Mouse (Mus musculus) intestine, embryonic 16.5 days (tissue): ENCODE measurements around the gene Kcnq1. TPM values are rescaled to one million over a fixed set of nuclear protein-coding genes. Genes with fewer than 3 reads are reported as not detected.
A peak's percentile ranks its signal among the peaks of the same experiment; 100 is the strongest.

ENCODE experiments used
- ATAC-seq: fragments of 200-750 bp; cut with Nextera tagmentation; 2 replicates; pipeline ENCODE4 v1.8.0; 2017; ENCODE audit warnings: moderate TSS enrichment, moderate library complexity
- H3K27ac ChIP-seq: fragments of 300-500 bp; sonication (generic); 2 replicates; pipeline ENCODE4 v1.5.1; 2014; ENCODE audit warnings: mild to moderate bottlenecking, low read length
- H3K27me3 ChIP-seq: fragments of 300-500 bp; sonication (generic); replicated peaks from 2 replicates; pipeline ENCODE4 v1.6.1; 2014; ENCODE audit warnings: low read length, control low read depth, mixed read lengths; ENCODE audit not compliant: control insufficient read depth, insufficient read depth
- H3K36me3 ChIP-seq: fragments of 300-500 bp; sonication (generic); 2 replicates; pipeline ENCODE4 v1.6.1; 2014; ENCODE audit warnings: low read length, control low read depth; ENCODE audit not compliant: control insufficient read depth, insufficient read depth
- H3K4me1 ChIP-seq: fragments of 300-500 bp; sonication (generic); 2 replicates; pipeline ENCODE4 v1.6.1; 2014; ENCODE audit warnings: low read length, control low read depth, mixed read lengths; ENCODE audit not compliant: control insufficient read depth, insufficient read depth
- H3K4me2 ChIP-seq: fragments of 300-500 bp; sonication (generic); 2 replicates; pipeline ENCODE4 v1.6.1; 2014; ENCODE audit warnings: low read depth, low read length, control low read depth
- H3K4me3 ChIP-seq: fragments of 300-500 bp; sonication (generic); 2 replicates; pipeline ENCODE4 v1.5.1; 2014; ENCODE audit warnings: mild to moderate bottlenecking, low read length
- H3K9ac ChIP-seq: fragments of 300-500 bp; sonication (generic); 2 replicates; pipeline ENCODE4 v1.6.1; 2014; ENCODE audit warnings: low read depth, low read length
- H3K9me3 ChIP-seq: fragments of 300-500 bp; sonication (generic); 2 replicates; pipeline ENCODE4 v1.6.1; 2016; ENCODE audit warnings: low read length, control low read depth; ENCODE audit not compliant: control insufficient read depth
- WGBS: fragments of 180-500 bp; shearing (Covaris S2); extraction: QIAGEN DNeasy Blood & Tissue Kit; methylation state at CpG from one replicate; pipeline ENCODE4 v1.1.7; 2014; 5-methylcytosine and 5-hydroxymethylcytosine counted together
- polyA plus RNA-seq: library from polyadenylated mRNA; unstranded; fragments of >200 nt; fragmentation: Nextera tagmentation; extraction: Ambion mirVana; gene quantifications from 2 replicates; pipeline ENCODE4 v1.2.1, GENCODE M21; 2015

The Kcnq1 gene
- polyA plus RNA-seq, 1 experiment from 2014 or later, result 9.7 TPM

DNA sequence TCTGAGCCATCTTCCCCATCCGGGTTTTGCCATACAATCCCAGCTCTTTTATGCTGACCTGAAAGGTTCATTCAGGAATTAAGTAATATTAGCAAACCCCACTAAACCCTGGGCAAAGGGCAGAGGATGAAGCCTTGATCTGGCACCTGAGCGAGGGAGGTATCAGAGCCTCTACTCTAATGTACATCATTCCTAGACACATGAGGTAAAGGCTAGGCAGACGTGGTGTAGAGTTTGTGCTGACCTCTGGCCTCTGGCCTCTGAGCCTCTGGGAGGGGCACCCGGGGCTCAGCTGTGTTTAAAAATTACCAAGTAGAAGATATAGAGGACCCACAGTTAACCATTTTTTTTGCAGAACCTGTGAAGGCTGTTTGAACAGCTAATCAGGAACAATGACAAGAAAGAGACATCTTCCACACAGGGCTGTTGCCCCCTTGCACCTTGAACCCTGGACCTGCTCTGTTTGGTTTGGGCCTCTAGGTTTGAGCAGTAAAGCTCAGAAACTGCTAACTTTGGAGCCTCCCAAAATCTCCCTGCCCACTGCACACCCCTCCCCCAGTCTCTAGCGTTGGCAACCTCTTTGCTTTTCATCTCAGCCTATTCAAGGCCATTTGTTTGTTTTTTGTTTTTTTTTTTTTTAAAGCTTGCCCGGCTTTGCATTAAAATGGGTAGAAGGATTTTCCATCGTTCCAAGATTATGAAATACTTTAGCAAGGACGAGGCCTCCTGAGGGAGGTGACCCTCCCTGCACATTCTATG is 180.5 kb downstream of the Kcnq1 start:
- H3K4me1 ChIP-seq, result peaks cover 71% of the 10 kb centered on the region
- peak overlapping the region; percentile 56; the same call in 1 of the 2 replicates for H3K27ac ChIP-seq
- no peaks in the 10 kb centered on the region for H3K9me3 ChIP-seq
- H3K9ac ChIP-seq, result no peak overlapping the region
- peak; percentile 70 for ATAC-seq
- no peak overlapping the region for H3K4me3 ChIP-seq
- peaks cover 8% of the 10 kb centered on the region; the same call in 1 of the 2 replicates for H3K36me3 ChIP-seq
- WGBS, result 36% methylated on average over 8 of the region's 8 CpGs
- peak overlapping the region; percentile 17; the same call in 1 of the 2 replicates for H3K4me2 ChIP-seq
- no peaks in the 10 kb centered on the region for H3K27me3 ChIP-seq

DNA sequence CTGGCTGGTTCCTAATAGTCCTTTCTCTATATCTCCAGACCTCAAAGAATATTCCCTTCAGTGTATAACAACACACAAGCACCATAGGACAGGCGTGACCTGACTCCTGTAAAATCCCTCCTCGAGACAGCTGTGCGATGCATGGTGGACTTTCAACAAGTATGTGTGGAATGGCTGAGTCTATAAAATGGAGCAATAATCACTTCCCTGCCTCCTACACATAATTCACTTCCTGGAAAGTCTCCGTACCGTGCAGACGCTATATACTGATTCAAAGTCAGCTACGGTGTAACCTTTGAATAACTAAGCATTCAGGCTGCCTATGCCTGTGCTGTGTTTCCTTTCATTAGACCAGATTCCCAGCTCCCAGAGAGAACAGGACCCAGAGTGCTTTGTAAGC is 182.0 kb downstream of the Kcnq1 start:
- ATAC-seq, result peak; percentile 61
- Histone ChIP-seq H3K9me3 (no peaks in the 10 kb centered on the region), H3K4me3 (no peak overlapping the region), H3K27ac (peak overlapping the region; percentile 56), H3K36me3 (peaks cover 5% of the 10 kb centered on the region; the same call in 1 of the 2 replicates), H3K27me3 (no peaks in the 10 kb centered on the region), H3K9ac (no peak overlapping the region), H3K4me2 (no peak overlapping the region), H3K4me1 (peaks cover 72% of the 10 kb centered on the region)
- WGBS, result 46% methylated on average over 7 of the region's 7 CpGs

DNA sequence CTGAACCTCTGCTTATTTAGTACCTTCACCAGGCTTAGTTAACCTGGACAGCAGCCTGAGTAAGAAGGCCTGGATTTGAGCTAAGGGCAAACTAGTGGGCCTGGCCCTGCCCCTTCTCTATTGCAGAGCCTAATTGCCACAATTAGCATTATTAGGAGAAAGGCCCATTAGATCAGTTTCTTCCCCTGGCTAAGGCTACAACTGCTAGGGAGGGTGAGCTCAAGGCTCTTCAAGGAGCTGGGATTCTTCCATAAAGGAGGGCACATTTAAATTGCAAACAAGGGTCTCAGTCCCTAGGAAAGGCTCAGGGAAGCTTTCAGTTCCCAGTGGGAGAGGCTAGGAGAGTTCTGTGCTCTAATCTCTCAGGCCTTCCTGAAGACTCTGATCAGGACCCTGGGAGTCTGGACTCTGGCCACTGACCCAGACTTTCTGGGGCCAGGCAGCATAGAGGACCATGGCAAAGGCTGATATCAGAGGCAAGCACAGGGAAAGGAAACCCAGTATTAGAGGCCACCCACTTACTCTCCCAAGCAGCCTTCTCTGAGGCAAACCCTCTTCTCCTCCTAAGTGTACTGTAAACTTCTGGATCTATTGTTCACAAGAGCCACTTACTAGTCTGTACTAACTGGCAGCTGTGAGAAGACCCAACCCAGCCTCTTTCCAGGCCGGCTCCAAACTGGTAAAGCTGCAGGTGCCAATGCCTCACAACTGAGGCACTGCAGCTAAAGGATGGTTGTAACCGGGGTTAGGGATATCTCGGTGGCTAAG is 183.1 kb downstream of the Kcnq1 start:
- 77% methylated on average over 3 of the region's 3 CpGs for WGBS
- Histone ChIP-seq H3K4me3 (no peak overlapping the region), H3K27ac (peak overlapping the region; percentile 70), H3K9ac (peak overlapping the region; percentile 10; the same call in 1 of the 2 replicates), H3K4me1 (peaks cover 65% of the 10 kb centered on the region), H3K4me2 (no peak overlapping the region), H3K36me3 (0 out of 2 replicates have a peak, but pooled peaks cover 5% of the 10 kb centered on the region), H3K27me3 (no peaks in the 10 kb centered on the region), H3K9me3 (no peaks in the 10 kb centered on the region)
- ATAC-seq, result peak; percentile 47

DNA sequence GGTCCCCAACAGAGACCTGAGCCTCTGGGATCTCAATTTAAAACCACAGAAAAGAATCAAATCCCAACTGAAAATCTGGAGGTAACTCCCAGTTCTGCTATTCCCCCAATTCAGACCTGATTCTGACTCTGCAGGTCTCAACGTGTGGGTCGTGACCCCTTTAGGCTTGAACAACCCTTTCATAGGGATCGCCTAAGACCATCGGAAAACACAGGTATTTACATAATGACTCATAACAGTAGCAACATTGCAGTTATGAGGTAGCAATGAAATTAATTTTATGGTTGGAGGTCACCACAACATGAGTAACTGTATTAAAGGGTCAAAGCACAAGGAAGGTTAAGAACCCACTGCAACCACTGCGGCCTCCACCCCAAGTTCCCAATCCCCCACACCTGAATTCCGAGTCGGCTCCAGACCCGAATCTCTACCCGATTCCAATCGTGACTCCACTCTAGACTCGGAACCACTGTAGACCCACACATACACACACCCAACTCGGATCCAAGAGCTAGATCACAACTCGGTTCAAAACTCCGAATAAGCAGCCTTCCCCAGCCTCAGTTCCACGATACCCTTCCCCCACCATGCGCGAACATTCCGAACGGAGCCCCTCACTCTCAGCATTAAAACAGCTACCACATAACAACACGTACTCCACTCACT is 188.7 kb downstream of the Kcnq1 start:
- Histone ChIP-seq H3K27me3 (no peaks in the 10 kb centered on the region), H3K36me3 (0 out of 2 replicates have a peak, but pooled peaks cover 8% of the 10 kb centered on the region), H3K4me3 (peak overlapping the region; percentile 65), H3K4me2 (peak overlapping the region; percentile 48), H3K4me1 (peaks cover 22% of the 10 kb centered on the region), H3K9me3 (peaks cover 6% of the 10 kb centered on the region; the same call in 1 of the 2 replicates), H3K27ac (peak overlapping the region; percentile 83; the same call in 1 of the 2 replicates), H3K9ac (peak overlapping the region; percentile 76)
- ATAC-seq, result no peak
- whole genome bisulfite sequencing, result 44% methylated on average over 20 of the region's 20 CpGs

DNA sequence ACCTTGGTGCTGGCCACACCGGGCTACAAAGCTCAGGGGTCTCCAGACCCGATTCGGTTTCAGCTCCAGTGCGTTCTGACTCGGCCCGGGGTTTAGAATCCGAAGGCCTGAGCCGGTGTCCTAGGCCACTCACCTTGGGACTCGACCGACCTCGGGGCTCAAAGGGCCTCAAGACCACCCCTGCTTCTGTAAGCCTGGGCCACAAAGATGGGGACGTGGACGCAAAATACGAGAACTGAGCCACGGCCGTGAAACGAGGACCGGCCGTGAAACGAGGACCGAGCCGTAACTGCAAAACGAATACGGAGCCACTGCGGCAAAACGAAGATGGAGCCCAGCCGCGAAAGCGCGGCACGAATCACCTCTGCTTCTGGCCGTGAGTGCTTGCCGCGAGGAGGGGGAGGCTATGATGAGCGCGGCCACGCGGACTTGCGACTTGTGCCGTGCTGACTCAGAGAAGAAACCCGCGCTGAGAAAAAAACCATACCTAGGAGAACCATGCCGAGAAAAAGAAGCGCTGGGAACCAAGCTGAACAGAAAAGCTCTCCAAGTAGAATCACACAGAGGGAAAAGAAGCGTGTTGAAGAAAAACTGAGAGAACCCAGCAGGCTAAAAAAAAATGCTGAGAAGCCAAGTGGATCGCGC is 189.3 kb downstream of the Kcnq1 start:
- peak overlapping the region; percentile 83 for H3K27ac ChIP-seq
- H3K36me3 ChIP-seq, result 0 out of 2 replicates have a peak, but pooled peaks cover 8% of the 10 kb centered on the region
- H3K9ac ChIP-seq, result peak overlapping the region; percentile 76
- peak overlapping the region; percentile 65 for H3K4me3 ChIP-seq
- ATAC-seq, result no peak
- H3K4me1 ChIP-seq, result peaks cover 24% of the 10 kb centered on the region
- H3K9me3 ChIP-seq, result peaks cover 6% of the 10 kb centered on the region; the same call in 1 of the 2 replicates
- 53% methylated on average over 47 of the region's 47 CpGs for WGBS
- no peaks in the 10 kb centered on the region for H3K27me3 ChIP-seq
- peak overlapping the region; percentile 48 for H3K4me2 ChIP-seq

GRCm38 (mm10) chr7:143296001-143296379 is 189.8 kb downstream of the Kcnq1 start:
- peak overlapping the region; percentile 76 for H3K9ac ChIP-seq
- H3K27ac ChIP-seq, result peak overlapping the region; percentile 83
- H3K36me3 ChIP-seq, result 0 out of 2 replicates have a peak, but pooled peaks cover 8% of the 10 kb centered on the region
- H3K27me3 ChIP-seq, result no peaks in the 10 kb centered on the region
- peaks cover 6% of the 10 kb centered on the region; the same call in 1 of the 2 replicates for H3K9me3 ChIP-seq
- peak; percentile 38 for ATAC-seq
- peak overlapping the region; percentile 65 for H3K4me3 ChIP-seq
- peak overlapping the region; percentile 40; the same call in 1 of the 2 replicates for H3K4me2 ChIP-seq
- peaks cover 21% of the 10 kb centered on the region for H3K4me1 ChIP-seq
- WGBS, result 59% methylated on average over 20 of the region's 20 CpGs

DNA sequence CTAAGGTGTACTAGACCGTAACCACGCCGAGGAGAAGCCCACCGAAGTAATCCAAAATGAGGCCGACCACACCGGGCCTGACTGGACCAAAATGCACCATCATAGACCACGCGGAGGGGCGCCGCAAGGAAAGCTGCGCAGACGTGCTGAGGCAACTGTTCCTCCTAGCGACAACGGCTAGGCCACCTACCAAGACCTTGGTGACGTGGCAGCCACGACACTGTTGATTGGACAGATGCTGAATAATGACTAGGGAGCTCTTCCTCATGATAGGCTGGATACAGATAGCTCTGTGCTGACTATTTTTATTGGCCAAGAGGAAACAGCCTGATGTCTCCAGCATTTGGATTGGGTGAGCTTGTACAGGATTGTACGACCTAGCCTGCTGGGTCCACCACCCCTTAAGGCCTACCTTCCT is 190.2 kb downstream of the Kcnq1 start:
- H3K27ac ChIP-seq, result peak overlapping the region; percentile 83

GRCm38 (mm10) chr7:143300037-143300436 is 193.9 kb downstream of the Kcnq1 start:
- ATAC-seq, result no peak
- Histone ChIP-seq H3K9me3 (peaks cover 6% of the 10 kb centered on the region; the same call in 1 of the 2 replicates), H3K9ac (no peak overlapping the region), H3K4me2 (no peak overlapping the region), H3K36me3 (0 out of 2 replicates have a peak, but pooled peaks cover 3% of the 10 kb centered on the region), H3K27ac (peak overlapping the region; percentile 47; the same call in 1 of the 2 replicates), H3K4me1 (peaks cover 17% of the 10 kb centered on the region), H3K4me3 (no peak overlapping the region), H3K27me3 (no peaks in the 10 kb centered on the region)
- WGBS, result 38% methylated on average over 7 of the region's 7 CpGs

More for the DNA sequence above, 190.2 kb downstream of the Kcnq1 start:
- H3K4me3 ChIP-seq, result peak overlapping the region; percentile 65
- peak; percentile 97 for ATAC-seq
- WGBS, result 43% methylated on average over 17 of the region's 17 CpGs
- H3K27me3 ChIP-seq, result no peaks in the 10 kb centered on the region
- 0 out of 2 replicates have a peak, but pooled peaks cover 4% of the 10 kb centered on the region for H3K36me3 ChIP-seq
- peaks cover 17% of the 10 kb centered on the region for H3K4me1 ChIP-seq
- peaks cover 6% of the 10 kb centered on the region; the same call in 1 of the 2 replicates for H3K9me3 ChIP-seq
- H3K9ac ChIP-seq, result peak overlapping the region; percentile 76
- peak overlapping the region; percentile 40; the same call in 1 of the 2 replicates for H3K4me2 ChIP-seq
